Mouse (Mus musculus): ENCODE measurements at regions not wholly inside any gene's neighbourhood (a gene's known extent, or its start where the extent isn't known, plus 50 kb on each side); places are given as distances from the start of the nearest gene placed in this dataset.

DNA sequence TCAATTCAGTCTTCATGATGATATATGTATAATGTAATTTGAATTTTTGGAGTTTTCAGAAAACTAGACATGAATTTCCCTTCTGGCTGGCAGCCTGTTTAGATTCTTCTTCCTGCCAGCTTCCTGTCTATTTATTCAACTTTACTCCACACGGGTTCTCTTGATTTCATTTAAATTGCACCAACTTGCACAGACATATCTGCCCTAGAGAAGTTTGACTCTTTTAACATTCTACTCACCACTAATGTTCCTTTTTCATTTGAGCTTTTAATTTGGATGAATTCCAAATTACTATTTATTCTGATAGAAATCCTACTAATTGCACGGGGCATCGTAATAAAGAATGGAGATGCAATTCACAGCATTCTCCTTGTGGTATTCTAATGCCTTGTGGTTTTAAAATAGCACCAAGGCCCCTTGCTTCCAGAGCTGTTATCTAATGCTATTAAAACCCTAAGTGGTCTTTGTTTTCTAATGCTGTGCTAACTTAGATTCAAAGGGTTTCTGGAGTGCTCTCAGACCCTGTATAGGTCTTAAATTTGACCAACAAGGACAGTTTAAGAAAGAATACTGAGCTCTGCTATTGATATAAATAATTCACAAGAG lies 96.7 kb upstream of the Itga4 start:
- no peak for TF ChIP-seq CTCF (IDR thresholded peaks at IDR 0.05; ENCODE audit: low read depth)
- no peak for TF ChIP-seq EP300 (IDR thresholded peaks at IDR 0.05; ENCODE audit: low read depth)
